Mouse (Mus musculus): Measurements from ENCODE around the gene Hk1.
"Not testable (repeated sequence)": the region's sequence is repeated elsewhere in the genome, so short reads cannot be mapped to it uniquely, and the experiment has no call there.

Gene Hk1

DNA sequence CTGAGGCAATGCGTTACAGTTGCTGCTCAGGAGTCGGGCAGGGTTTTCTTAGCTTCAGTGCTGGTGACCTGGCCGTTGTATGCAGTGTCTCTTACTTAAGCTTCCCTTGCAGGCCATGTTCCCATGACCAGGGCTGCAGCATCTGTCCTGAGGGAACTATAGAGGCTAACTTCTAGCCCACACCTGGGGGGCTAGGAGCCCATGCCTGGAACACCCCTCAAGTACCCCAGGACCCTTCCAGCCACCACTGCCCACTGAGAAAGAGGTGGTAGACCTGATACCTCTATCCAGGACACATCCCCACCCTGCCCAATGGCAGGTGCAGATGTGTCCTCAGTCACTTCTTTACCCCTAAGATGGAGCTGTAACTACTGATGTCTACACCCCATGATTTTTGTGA, 38.7 kb downstream of the Hk1 start:
- DNase-seq, result no peak

DNA sequence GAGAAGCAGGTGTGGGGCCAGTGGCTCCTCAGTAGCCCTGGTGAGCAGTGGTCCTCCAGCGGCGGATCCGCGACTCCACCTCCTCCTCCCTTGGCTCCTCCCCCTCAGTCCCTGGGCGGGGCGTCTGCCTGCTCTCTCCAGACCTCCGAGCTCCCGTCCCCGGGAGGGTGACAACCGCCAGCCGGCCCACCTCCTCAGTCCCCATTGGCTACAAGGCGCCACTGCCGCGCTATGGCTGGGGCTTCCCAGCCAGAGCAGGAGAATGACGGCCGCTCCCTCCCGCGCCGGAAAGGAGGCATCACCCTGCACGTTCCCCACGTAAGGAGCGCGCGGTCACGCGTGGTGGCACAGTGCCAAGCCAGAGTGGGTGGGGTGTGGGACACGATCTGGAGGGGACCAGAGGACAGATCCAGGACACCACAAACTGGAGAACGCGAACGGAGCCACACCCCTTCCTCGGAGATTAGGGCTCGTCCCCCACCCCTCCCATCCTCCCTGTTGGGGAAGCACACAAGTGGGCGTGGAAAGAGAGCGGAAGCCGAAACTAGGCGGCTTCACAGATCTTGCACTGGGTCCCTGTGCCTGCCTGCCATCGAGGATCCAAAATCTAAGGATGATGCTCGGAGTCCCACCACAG, 39.5 kb downstream of the Hk1 start:
- peak; percentile 96 for DNase-seq

DNA sequence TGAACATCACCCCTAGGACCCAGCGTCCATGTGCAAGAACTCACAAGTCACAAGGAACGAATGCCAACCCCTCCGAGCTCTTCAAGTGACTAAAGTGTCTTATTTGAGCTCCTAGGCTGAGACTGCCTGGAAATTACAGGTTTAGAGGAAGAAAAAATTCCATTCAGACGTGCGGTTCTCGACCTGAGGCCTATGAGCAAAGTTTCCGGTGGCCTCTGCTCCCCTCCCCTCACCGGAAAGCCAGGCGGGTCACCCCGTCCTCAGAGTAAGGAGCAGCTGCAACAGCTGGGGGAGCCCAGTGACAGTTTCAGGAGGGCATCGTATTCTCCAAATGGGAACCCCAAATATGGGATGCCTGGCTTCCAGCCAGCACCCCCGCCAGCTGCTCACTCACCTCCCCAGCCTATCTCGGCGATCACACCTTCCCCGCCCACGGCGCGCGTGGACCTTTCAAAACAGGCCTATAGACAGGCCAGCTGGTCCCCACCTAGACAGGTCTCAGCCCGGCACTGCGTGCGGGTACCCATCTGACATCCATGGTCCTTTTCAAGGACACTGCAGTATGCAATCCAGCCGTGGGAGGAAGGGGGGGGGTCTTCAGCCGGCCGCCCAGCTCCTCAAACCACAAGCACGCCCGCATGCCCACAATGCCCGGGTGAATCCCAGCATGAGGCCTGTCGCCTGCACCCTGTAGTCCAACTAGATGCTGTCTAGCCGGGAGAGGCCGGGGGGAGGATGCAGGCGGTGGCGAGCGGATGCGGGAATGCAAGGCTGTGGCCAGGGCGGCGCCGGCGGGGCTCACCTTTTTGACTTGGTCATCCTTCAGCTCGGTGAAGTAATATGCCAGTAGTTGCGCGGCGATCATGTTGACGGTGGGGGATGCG, 40.3 kb downstream of the Hk1 start:
- DNase-seq, result peak; percentile 79

DNA sequence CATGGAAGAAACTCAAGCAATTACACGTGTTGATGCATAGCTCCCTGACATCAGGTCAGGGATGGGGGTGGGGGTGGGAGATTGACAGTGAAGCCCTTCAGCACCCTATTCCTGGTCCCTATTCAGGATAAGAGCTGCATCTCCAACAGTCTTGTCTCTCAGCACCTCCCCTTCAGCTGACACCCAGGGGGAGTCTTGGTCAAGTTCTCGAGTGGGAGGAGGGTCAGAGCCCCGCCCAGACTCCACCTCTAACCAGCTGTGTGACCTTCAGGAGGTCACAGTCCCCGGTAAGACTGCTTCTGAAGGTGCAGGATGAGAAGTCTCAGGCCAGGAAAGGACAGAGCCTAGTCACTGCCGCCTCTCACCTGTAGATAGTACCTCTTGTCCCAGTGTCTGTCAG, 41.1 kb downstream of the Hk1 start:
- DNase-seq, result peak; percentile 58

DNA sequence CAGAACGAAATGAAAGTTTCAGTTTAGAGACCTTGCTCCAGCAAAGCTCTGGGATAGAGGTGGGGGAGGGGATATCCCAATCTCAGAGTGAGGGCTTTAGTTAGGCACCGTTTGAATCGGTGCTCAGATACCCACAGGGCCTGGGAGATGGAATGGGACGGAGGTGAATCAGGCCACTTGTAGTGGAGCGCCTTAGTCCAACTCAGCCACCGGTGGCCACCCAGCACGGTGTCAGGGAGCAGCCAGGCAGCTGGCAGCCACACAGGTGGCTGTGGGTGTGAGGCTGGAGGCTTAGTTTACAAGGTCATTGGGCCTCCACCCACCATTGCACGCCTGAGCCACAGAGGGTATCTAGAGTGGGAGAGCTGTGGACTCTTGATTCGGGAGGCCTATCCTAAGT, 41.5 kb downstream of the Hk1 start:
- peak; percentile 41 for DNase-seq

DNA sequence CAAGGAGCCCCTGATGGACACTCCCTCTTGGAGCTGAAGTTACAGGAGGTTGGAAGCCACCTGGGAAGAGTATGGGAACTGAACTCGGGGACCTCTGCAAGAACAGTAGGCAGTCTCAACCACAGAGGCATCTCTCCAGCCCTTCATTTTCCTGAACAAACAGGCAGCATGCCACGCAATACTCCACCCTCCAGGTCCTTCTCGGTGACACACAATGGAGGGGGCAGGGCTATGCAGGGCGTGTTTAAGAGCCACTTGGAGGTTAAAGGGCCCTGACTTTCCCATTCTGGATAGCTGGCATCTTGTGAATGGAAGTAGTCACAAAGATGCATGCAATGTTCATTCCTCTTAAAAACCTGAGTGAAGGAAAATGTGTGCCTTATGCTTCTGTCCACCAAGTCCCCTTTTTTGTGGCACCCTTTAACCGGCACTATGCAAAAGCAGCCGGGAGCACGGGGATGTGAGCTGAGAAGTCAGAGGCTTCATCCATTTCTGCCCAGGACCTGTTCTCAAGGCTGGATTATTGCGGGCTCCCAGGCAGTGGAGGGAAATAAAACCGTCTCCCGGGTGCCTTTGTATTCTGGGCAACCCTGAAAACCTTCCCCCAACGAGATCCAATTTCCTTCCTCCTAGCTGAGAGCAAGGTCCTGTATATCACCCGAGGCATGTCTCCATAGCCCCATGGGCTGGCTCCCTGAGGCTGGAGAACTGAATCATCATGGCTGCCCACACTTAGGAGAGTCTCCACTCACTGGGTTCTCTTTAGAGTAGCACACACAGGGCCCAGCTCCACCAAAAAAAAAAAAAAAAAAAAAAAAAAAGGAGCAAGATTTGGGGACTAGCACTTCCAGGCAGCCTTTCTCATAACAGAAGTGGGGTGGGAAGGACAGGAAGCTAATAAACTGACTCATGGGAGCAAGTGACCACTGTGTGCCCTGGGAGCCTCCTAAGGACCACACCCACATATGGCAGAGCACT, 42.8 kb downstream of the Hk1 start:
- DNase-seq, result peak; percentile 60

DNA sequence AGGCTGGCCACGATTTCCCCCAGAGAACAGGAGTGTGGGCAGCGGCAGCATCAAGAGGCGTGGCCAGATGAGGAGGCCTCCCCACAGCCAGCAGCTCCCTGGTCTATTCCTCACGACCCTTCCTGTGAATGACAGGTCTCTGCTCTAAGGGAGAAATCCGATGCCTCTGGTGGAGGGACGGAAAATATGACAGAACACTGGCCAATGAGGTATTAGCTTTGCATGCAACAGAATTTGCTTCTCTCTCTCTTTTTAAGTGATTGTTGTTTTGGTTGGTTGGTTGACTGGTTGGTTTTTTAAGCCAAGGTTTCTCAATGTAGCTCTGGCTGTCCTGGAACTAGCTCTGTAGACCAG, 44.3 kb downstream of the Hk1 start:
- DNase-seq, result peak; percentile 13

DNA sequence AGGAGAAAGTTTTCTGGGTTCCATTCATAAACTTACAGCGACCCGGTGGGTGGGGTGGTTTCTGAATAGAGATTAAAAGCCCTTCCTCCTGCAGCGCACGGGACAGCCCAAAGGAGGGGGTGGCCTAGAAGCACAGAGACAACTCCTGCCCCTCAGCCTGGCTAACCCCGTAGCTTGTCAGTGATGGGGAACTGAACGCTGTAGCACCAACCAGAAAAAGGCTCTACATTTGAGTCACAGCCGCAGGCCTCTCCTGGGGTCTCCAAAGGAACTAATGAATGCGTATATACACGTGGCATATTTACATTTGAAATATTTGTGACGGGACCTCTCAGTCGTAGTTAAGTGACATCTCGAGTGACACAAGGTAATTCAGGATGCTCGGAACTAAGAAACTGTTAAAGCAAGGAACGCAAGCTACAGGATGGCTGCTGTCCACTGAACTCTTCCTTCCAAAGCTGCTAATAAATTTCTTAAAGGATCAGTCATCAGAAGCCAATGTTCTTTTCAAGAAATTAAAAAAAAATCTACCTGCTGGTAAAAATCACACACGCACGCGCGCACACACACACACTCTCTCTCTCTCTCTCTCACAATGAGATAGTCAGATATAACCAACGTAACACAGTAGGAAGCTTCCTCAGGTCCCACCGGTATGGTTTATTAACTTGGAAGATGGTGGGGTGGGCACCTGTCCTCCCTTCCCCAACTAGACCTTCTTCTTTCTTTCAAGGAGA, 44.9 kb downstream of the Hk1 start:
- DNase-seq, result peak; percentile 29

DNA sequence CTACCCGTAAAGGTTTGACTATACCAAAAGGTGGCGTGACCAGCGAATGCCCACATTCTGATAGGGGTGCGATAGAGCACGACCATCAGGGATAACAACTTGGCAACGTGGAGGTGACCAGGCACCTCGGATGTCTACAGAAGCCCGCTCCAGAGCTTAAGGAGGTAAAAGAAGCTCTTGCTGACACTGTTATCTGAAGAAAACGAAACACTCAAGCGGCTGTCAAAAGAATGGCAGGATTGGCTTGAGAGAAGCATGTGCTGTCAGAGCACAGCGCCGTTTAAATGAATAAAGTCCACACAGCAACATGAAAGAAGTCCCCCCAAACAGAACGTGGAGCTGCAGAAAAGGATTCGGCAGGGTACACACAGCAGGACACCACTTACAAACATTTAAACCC, 46.4 kb downstream of the Hk1 start:
- peak; percentile 51 for DNase-seq

DNA sequence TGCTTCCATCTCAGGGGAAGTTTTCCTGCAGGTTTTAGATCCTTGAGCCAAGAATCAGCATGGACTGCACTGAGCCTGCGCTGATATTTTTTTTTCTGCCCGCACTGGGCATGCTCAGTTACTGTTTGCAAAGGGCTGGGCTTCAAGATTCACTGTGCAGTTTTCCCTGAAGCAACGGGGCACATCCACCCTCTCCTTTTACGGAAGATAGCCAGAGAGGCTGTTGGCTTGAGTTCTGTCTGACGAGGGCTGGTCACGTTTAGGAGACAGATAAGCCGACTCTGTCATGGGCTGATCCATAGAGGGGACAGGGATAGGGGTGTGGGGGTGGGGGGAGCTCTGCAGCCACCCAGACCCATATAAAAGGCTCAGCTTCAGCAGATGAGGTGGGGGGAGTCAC, 47.2 kb downstream of the Hk1 start:
- peak; percentile 88 for DNase-seq

DNA sequence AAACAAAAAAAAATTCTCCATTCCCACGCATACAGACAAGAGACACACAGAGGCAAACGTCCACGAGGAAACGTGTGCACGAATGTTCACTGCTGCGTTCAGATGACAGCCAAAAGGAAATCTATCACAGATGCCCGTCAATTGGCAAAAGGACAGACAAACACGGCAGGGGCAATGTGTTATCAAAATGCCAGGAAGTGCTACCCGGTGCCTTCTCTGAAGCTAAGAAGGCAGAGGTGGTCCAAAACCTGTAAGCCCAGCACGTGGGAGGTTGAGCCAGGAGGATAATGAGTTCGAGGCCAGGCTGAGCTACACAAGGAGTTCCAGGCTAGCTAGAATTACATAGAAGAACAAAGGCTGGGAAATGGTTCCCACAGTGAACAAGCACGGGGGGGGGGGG, 47.9 kb downstream of the Hk1 start:
- DNase-seq, result peak; percentile 61

DNA sequence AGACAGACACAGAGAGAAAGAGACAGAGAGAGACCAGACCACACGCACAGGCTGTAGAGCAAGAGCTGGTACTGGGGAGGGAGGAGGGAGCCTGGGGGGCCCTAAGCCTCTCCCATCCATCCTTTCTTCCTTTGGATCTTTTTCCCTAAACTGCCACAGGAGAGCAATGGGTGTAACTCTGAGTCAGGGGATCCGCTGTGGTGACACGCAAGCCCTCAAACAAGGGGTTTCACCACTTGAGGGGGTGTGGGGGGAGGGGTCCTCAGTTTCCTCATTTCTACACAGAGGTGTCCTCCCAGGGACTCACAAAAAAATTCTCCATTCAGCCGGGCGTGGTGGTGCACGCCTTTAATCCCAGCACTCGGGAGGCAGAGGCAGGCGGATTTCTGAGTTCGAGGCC, 48.4 kb downstream of the Hk1 start:
- peak; percentile 46 for DNase-seq

DNA sequence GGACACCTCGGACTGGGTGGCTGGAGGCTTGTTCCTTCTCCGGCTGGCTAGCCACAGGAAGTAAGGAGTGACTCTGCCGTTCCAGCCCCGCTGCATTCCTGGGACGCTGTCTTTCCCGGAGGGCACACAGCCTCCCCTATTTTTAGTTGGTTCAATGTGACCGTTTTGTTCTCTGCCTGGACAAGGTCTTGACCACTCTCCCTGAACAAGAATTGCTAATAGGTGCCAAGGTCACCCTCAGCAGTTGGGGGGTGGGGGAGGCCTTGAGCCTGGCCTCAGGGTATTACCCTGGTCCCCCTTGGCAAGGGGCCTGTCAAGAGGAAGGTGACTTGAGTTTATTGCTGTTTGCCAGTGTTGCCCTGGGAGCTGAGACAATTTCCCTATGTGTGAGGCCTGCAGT, 49.9 kb downstream of the Hk1 start:
- DNase-seq, result peak; percentile 52

DNA sequence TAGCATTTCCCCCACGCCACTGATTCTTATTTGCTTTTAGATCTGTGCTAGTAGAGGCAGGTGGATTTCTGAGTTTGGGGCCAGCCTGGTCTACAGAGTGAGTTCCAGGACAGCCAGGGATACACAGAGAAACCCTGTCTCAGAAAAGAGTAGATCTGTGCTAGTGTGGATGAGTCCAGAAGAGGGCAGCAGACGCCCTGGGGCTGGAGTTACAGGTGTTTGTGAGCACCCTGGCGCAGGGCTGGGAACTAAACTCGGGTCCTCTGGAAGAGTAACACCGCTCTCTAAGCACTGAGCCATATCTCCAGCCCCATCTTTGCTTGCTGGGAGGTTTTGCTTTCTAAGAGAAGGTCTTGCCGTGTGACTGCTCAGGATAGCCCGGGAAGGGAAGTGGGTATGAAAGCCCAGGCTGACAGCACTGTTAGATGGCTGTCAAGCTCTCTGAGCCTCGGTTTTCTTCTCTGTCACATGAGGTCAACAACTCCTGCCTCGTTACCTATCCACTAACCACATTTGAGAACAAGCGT, 50.8 kb downstream of the Hk1 start:
- DNase-seq, result peak; percentile 34

DNA sequence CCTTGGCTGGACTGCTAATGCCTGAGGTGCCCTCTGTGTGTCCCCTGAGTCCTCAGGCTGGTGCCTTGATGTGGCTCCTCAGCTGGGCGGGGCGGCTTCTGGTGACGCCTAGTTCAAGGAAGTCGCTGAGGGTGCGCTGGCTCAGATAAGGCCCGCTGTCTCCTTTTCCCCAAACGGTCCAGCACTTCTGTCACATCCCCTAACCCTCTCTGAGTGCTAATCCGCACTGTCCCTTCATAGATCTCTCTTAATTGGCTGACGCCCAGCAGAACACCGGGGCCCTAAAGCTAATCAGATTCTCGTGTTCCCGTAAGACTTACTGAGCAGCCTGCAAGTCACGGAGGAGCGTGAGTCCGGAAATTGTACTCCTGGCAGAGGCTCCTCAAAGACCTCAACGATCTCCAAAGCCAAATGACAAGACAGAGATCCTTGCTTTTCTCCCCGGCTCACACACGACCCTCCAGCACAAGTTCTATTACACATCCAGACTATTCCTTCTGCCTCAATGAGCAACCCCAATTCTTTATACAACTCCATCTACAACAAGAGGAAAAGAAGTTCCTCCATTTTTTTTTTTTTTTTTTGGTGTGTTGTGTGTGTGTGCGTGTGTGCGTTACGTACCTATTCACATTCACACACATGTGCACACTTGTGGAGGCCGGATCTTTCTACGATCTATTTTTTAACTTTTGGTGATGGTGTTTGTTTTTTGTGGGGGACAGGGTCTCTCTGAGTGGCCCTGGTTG, 52.0 kb downstream of the Hk1 start:
- DNase-seq, result peak; percentile 75

DNA sequence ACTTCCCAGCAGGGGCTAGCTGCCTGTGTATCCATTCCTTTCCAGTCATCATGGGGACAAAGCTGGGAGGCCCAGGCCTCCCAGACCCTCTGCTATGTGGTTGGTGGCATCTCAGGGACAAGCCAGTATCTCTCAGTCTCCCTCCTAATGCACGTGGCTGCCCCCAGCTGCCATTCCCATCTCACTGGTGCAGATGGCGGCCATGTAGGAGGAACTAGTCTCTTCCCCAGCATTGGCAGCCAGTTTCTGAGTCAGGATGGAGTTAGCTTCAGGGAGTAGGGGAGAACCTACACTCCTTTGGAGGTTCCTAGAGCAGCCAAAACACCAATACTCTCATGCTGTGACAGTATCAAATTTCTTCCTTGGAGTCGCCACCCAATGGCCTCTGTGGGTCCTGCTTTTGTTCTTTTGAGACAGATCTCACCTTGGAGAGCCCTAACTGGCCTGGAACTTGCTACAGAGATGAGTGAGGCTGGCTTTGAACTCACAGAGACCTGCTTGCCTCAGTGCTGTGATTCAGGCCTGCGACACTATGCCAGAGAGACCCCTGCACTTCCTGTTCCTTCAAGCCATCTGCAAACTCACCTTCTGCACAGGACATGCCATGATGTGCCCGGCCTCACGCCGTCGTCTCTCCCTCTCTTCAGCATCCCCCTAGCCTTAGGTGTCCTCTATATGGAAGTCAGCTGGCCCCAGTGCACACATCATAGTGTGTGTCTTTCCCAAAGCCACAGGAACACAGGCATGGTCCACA, 52.7 kb downstream of the Hk1 start:
- DNase-seq, result peak; percentile 57

DNA sequence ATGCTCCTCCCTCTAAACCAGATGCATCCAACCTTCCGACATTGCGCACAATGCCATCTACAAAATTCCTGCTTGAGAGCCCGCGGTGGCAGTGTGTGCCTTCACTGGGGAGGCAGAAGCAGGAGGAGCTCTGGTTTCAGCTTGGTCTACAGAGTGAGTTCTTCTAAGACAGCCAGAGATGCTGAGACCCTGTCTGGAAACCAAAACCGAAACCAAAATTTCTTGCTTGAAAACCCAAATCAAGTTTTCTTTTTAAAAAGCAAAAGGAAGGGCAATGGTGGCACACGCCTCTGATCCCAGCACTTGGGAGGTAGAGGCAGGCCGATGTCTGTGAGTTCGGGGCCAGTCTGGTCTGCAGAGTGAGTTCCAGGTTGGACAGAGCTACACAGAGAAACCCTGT, 53.7 kb downstream of the Hk1 start:
- DNase-seq, result peak; percentile 11

DNA sequence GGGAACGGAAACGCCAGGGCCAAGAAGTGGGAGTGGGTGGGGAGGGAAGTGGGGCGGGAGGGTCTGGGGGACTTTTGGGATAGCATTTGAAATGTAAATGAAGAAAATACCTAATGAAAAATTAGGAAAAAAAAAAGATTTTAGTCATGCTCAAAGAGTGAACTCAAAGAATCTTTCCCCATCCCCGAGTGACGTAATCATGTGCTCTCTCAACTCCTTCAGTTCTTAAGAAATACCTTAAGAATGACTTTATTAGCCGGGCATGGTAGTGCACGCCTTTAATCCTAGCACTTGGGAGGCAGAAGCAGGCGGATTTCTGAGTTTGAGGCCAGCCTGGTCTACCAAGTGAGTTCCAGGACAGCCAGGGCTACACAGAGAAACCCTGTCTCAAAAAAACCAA, 56.9 kb downstream of the Hk1 start:
- DNase-seq, result not testable (repeated sequence)

DNA sequence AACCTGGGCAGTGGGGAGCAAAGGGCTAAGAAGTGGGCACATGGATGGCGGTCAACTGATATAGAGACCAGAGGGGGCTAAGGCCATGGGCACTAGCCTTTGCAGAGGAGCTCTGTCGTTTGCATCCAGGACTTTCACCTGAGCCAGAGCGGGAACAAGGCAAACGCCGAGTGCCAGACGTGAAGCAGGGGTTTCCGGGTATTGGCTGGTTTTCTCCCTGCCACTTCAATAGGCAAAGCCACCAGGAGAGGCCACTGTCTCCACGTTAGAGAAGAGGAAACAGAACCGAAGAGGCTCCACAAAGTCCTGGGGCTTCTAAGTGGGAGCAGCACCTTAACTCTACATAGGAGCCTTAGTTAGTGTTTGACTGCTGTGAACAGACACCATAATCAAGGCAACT, 58.3 kb downstream of the Hk1 start:
- peak; percentile 60 for DNase-seq

DNA sequence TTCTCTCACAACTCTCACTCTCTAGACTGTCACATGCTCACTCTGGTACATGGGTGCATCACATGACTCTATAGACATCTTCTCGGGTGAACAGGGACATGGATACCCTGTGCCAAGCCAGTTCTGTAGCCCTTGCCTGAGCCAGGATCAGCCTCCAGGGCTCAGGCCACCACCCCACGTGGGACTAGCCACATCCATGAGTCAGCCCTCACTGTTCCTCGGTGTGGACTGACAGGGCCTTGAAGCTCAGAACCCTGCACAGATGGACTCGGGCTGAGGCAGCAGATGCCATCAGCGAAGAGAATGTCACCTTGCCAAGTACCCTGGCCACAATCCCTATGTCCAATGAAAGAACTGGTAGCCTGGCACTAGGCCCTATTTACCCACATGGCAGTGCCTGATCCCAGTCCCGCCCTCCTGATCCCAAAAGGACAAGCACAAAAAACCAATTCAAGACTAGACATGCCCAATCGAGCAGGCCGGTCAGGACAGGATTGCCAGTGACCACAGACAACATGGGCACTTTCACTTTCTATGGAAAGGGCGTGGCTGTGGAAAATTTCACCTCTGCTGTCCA, 59.2 kb downstream of the Hk1 start:
- DNase-seq, result peak; percentile 100
